Mouse (Mus musculus) intestine, embryonic 16.5 days (tissue): ENCODE data around the gene Nf1. TPM values are rescaled to one million over a fixed set of nuclear protein-coding genes. Genes with fewer than 3 reads are reported as not detected.

Experiments used
- ATAC-seq: fragments of 200-750 bp; cut with Nextera tagmentation; 2 replicates; pipeline ENCODE4 v1.8.0; 2017; ENCODE audit warnings: moderate TSS enrichment, moderate library complexity
- H3K27ac ChIP-seq: fragments of 300-500 bp; sonication (generic); 2 replicates; pipeline ENCODE4 v1.5.1; 2014; ENCODE audit warnings: mild to moderate bottlenecking, low read length
- H3K27me3 ChIP-seq: fragments of 300-500 bp; sonication (generic); replicated peaks from 2 replicates; pipeline ENCODE4 v1.6.1; 2014; ENCODE audit warnings: low read length, control low read depth, mixed read lengths; ENCODE audit not compliant: control insufficient read depth, insufficient read depth
- H3K36me3 ChIP-seq: fragments of 300-500 bp; sonication (generic); 2 replicates; pipeline ENCODE4 v1.6.1; 2014; ENCODE audit warnings: low read length, control low read depth; ENCODE audit not compliant: control insufficient read depth, insufficient read depth
- H3K4me1 ChIP-seq: fragments of 300-500 bp; sonication (generic); 2 replicates; pipeline ENCODE4 v1.6.1; 2014; ENCODE audit warnings: low read length, control low read depth, mixed read lengths; ENCODE audit not compliant: control insufficient read depth, insufficient read depth
- H3K4me2 ChIP-seq: fragments of 300-500 bp; sonication (generic); 2 replicates; pipeline ENCODE4 v1.6.1; 2014; ENCODE audit warnings: low read depth, low read length, control low read depth
- H3K4me3 ChIP-seq: fragments of 300-500 bp; sonication (generic); 2 replicates; pipeline ENCODE4 v1.5.1; 2014; ENCODE audit warnings: mild to moderate bottlenecking, low read length
- H3K9ac ChIP-seq: fragments of 300-500 bp; sonication (generic); 2 replicates; pipeline ENCODE4 v1.6.1; 2014; ENCODE audit warnings: low read depth, low read length
- H3K9me3 ChIP-seq: fragments of 300-500 bp; sonication (generic); 2 replicates; pipeline ENCODE4 v1.6.1; 2016; ENCODE audit warnings: low read length, control low read depth; ENCODE audit not compliant: control insufficient read depth
- WGBS: fragments of 180-500 bp; shearing (Covaris S2); extraction: QIAGEN DNeasy Blood & Tissue Kit; methylation state at CpG from one replicate; pipeline ENCODE4 v1.1.7; 2014; 5-methylcytosine and 5-hydroxymethylcytosine counted together
- polyA plus RNA-seq: library from polyadenylated mRNA; unstranded; fragments of >200 nt; fragmentation: Nextera tagmentation; extraction: Ambion mirVana; gene quantifications from 2 replicates; pipeline ENCODE4 v1.2.1, GENCODE M21; 2015

The Nf1 gene
- polyA plus RNA-seq, 1 experiment from 2014 or later = 3.0 TPM

- no peak for ATAC-seq
- Histone ChIP-seq H3K4me3 (no peak overlapping the region), H3K9me3 (no peaks in the 10 kb centered on the region), H3K4me2 (no peak overlapping the region), H3K4me1 (peaks cover 14% of the 10 kb centered on the region), H3K9ac (peak overlapping the region; percentile 24; the same call in 1 of the 2 replicates), H3K27me3 (no peaks in the 10 kb centered on the region), H3K36me3 (no peaks in the 10 kb centered on the region), H3K27ac (peak overlapping the region; percentile 3; the same call in 1 of the 2 replicates)
- 51% methylated on average over 2 of the region's 2 CpGs for WGBS
Observed at GRCm38 (mm10) chr11:79610454-79610853, 271.0 kb downstream of the Nf1 start.

- no peak overlapping the region for H3K4me2 ChIP-seq
- peak; percentile 56; the same call in 1 of the 2 replicates for ATAC-seq
- WGBS = 11% methylated on average over 13 of the region's 13 CpGs
Observed at GRCm38 (mm10) chr11:79611011-79611666, 271.6 kb downstream of the Nf1 start.

GRCm38 (mm10) chr11:79612046-79612600 lies 272.6 kb downstream of the Nf1 start:
- H3K27me3 ChIP-seq = no peaks in the 10 kb centered on the region
- 17% methylated on average over 1 of the region's 1 CpGs for WGBS
- no peak overlapping the region for H3K4me2 ChIP-seq
- no peaks in the 10 kb centered on the region for H3K36me3 ChIP-seq
- no peak overlapping the region for H3K4me3 ChIP-seq
- H3K27ac ChIP-seq = no peak overlapping the region
- H3K9me3 ChIP-seq = no peaks in the 10 kb centered on the region
- no peak for ATAC-seq
- H3K4me1 ChIP-seq = peaks cover 14% of the 10 kb centered on the region
- H3K9ac ChIP-seq = no peak overlapping the region

More at GRCm38 (mm10) chr11:79611011-79611666, 271.6 kb downstream of the Nf1 start:
- Histone ChIP-seq H3K4me3 (no peak overlapping the region), H3K4me1 (peaks cover 14% of the 10 kb centered on the region), H3K27ac (peak overlapping the region; percentile 3), H3K9me3 (no peaks in the 10 kb centered on the region), H3K9ac (peak overlapping the region; percentile 24; the same call in 1 of the 2 replicates), H3K36me3 (no peaks in the 10 kb centered on the region), H3K27me3 (no peaks in the 10 kb centered on the region)

GRCm38 (mm10) chr11:79613084-79613483 lies 273.6 kb downstream of the Nf1 start:
- Histone ChIP-seq H3K36me3 (no peaks in the 10 kb centered on the region), H3K4me1 (peaks cover 14% of the 10 kb centered on the region), H3K9ac (no peak overlapping the region), H3K9me3 (no peaks in the 10 kb centered on the region), H3K4me3 (no peak overlapping the region), H3K4me2 (no peak overlapping the region), H3K27me3 (no peaks in the 10 kb centered on the region), H3K27ac (no peak overlapping the region)
- ATAC-seq = no peak
- WGBS = 46% methylated on average over 3 of the region's 3 CpGs

- WGBS = 60% methylated on average over 4 of the region's 4 CpGs
- H3K36me3 ChIP-seq = no peaks in the 10 kb centered on the region
- H3K9ac ChIP-seq = no peak overlapping the region
- peaks cover 14% of the 10 kb centered on the region for H3K4me1 ChIP-seq
- no peaks in the 10 kb centered on the region for H3K9me3 ChIP-seq
- ATAC-seq = no peak
- no peak overlapping the region for H3K27ac ChIP-seq
- H3K27me3 ChIP-seq = no peaks in the 10 kb centered on the region
- H3K4me3 ChIP-seq = no peak overlapping the region
- no peak overlapping the region for H3K4me2 ChIP-seq
Observed at GRCm38 (mm10) chr11:79613711-79614110, 274.2 kb downstream of the Nf1 start.

GRCm38 (mm10) chr11:79614880-79615279 lies 275.4 kb downstream of the Nf1 start:
- H3K27ac ChIP-seq = no peak overlapping the region
- no peak overlapping the region for H3K4me2 ChIP-seq
- no peaks in the 10 kb centered on the region for H3K9me3 ChIP-seq
- H3K9ac ChIP-seq = no peak overlapping the region
- no peak overlapping the region for H3K4me3 ChIP-seq
- no peaks in the 10 kb centered on the region for H3K27me3 ChIP-seq
- 74% methylated on average over 3 of the region's 3 CpGs for WGBS
- peaks cover 14% of the 10 kb centered on the region for H3K4me1 ChIP-seq
- H3K36me3 ChIP-seq = no peaks in the 10 kb centered on the region
- ATAC-seq = no peak

GRCm38 (mm10) chr11:79615871-79616270 lies 276.4 kb downstream of the Nf1 start:
- Histone ChIP-seq H3K27me3 (no peaks in the 10 kb centered on the region), H3K9ac (no peak overlapping the region), H3K4me3 (no peak overlapping the region), H3K9me3 (no peaks in the 10 kb centered on the region), H3K36me3 (no peaks in the 10 kb centered on the region), H3K4me2 (no peak overlapping the region), H3K27ac (no peak overlapping the region), H3K4me1 (peaks cover 7% of the 10 kb centered on the region)
- ATAC-seq = no peak
- 59% methylated on average over 5 of the region's 5 CpGs for WGBS

GRCm38 (mm10) chr11:79617991-79618390 lies 278.5 kb downstream of the Nf1 start:
- Histone ChIP-seq H3K4me1 (no peaks in the 10 kb centered on the region), H3K9me3 (no peaks in the 10 kb centered on the region), H3K4me3 (no peak overlapping the region), H3K27me3 (no peaks in the 10 kb centered on the region), H3K27ac (no peak overlapping the region), H3K36me3 (no peaks in the 10 kb centered on the region), H3K9ac (no peak overlapping the region), H3K4me2 (no peak overlapping the region)
- 85% methylated on average over 8 of the region's 8 CpGs for WGBS
- no peak for ATAC-seq

- no peaks in the 10 kb centered on the region for H3K4me1 ChIP-seq
- ATAC-seq = no peak
- WGBS = 75% methylated on average over 5 of the region's 5 CpGs
- no peak overlapping the region for H3K9ac ChIP-seq
- no peak overlapping the region for H3K27ac ChIP-seq
- no peaks in the 10 kb centered on the region for H3K36me3 ChIP-seq
- H3K4me2 ChIP-seq = no peak overlapping the region
- H3K4me3 ChIP-seq = no peak overlapping the region
- no peaks in the 10 kb centered on the region for H3K9me3 ChIP-seq
- H3K27me3 ChIP-seq = no peaks in the 10 kb centered on the region
Observed at GRCm38 (mm10) chr11:79623029-79623428, 283.5 kb downstream of the Nf1 start.
